ENCODE assay signal across 26 mouse cellular contexts in the genomic region with DNA sequence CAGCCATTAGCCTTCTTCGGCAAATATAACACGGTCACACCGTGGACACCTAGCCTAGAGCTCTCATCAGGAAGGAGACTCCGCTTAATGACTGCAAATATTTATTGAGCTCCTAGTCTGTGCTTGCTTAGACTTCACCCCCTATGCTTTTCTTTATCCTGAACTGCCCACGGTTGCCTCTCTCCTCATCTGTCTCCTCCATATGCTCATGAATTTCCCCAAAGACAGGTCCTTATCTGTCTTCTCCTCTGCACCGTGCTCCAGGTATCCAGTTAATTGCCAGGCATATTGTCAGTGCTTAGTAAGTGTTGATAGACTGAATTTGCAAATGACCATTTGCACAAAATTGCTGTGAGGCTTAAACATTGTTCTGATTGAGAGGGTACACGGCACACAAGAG. TPM values are rescaled to one million over a fixed set of nuclear protein-coding genes. Genes with fewer than 3 reads are reported as not detected.
DNase-seq lines count a peak whose midpoint lies in the region; TF ChIP-seq lines count a peak whose summit lies in the region.
"Had no signal": no experiment of that assay in that cellular context is flagged by ENCODE, and none has a peak within 500 bp of the region (broad histone marks: within the 10 kb centered on the region; RNA-seq: fewer than 3 reads in every experiment).

No protein-coding gene starts in this region.

- DNase-seq in layer of hippocampus, adult 2 months (ENCODE audit: low spot score in 2 of 2) = no peak
- no peak for DNase-seq in layer of hippocampus, adult 9-10 months (ENCODE audit: low spot score)
- peak; percentile 66 for DNase-seq in brain, adult 2 months (ENCODE audit: low read depth, low spot score)
- no peak for DNase-seq in forebrain, embryonic 10.5 days (ENCODE audit: extremely low spot score, low spot score)
- DNase-seq: adrenal gland, adult 2 months; adrenal gland, postnatal 10 days; adrenal gland, postnatal 25 days; cerebellum, adult 11-12 months; cerebellum, adult 2 months; cerebellum, adult 9-10 months; cerebellum, postnatal 10 days; cerebellum, postnatal 25 days; embryo, embryonic 11 days; forebrain, postnatal 0 days had no signal

- H3K27me3 ChIP-seq in forebrain, embryonic 10.5 days (ENCODE audit: poor library complexity, severe bottlenecking) = peaks cover 21% of the 10 kb centered on the region; the same call in 1 of the 2 replicates
- H3K27me3 ChIP-seq: forebrain, embryonic 13.5 days; forebrain, embryonic 15.5 days had no signal

- WGBS in forebrain, embryonic 10.5 days = 95% methylated on average over 7 of the region's 7 CpGs

- TF ChIP-seq CTCF in layer of hippocampus, adult 2 months (conservative IDR thresholded peaks at IDR 0.05) = no peak
- TF ChIP-seq CTCF in cortical plate, adult 2 months (IDR thresholded peaks at IDR 0.05; ENCODE audit: extremely low read depth, insufficient read depth, low read length) = no peak

- TF ChIP-seq POLR2A in cortical plate, adult 2 months (IDR thresholded peaks at IDR 0.05; ENCODE audit: extremely low read depth, insufficient read depth, low read length) = no peak

- H3K36me3 ChIP-seq in forebrain, embryonic 10.5 days (replicated peaks) = no peaks in the 10 kb centered on the region
- H3K36me3 ChIP-seq: embryonic facial prominence, embryonic 13.5 days; embryonic facial prominence, embryonic 15.5 days; forebrain, embryonic 15.5 days had no signal

- peak overlapping the region; percentile 21; the same call in 1 of the 2 replicates for H3K27ac ChIP-seq in layer of hippocampus, adult 2 months
- H3K27ac ChIP-seq in cortical plate, adult 2 months (ENCODE audit: insufficient read depth, low read length) = 0 out of 2 replicates have a peak overlapping the region, but pooled peaks have one; percentile 5
- no peak overlapping the region for H3K27ac ChIP-seq in forebrain, embryonic 10.5 days
- H3K27ac ChIP-seq: embryonic facial prominence, embryonic 13.5 days; embryonic facial prominence, embryonic 15.5 days; forebrain, embryonic 13.5 days; forebrain, embryonic 15.5 days had no signal

- no peaks in the 10 kb centered on the region for H3K9me3 ChIP-seq in forebrain, embryonic 10.5 days
- H3K9me3 ChIP-seq: embryonic facial prominence, embryonic 13.5 days; embryonic facial prominence, embryonic 15.5 days; forebrain, embryonic 13.5 days; forebrain, embryonic 15.5 days had no signal

- H3K4me1 ChIP-seq in cortical plate, adult 2 months (ENCODE audit: control insufficient read depth, insufficient read depth, low read length) = peaks cover 14% of the 10 kb centered on the region
- H3K4me1 ChIP-seq in forebrain, embryonic 10.5 days = peaks cover 12% of the 10 kb centered on the region

- H3K4me3 ChIP-seq in layer of hippocampus, adult 2 months = no peak overlapping the region
- H3K4me3 ChIP-seq in cortical plate, adult 2 months (ENCODE audit: insufficient read depth, low read length) = no peak overlapping the region
- no peak overlapping the region for H3K4me3 ChIP-seq in forebrain, embryonic 10.5 days
- H3K4me3 ChIP-seq: embryonic facial prominence, embryonic 13.5 days; embryonic facial prominence, embryonic 15.5 days; erythroblast, embryonic 14.5 days; forebrain, embryonic 13.5 days; forebrain, embryonic 15.5 days had no signal

RNA-seq across cellular contexts. Expression of a gene that starts 23.5 kb away (rescaled TPM):
- total RNA-seq in layer of hippocampus, adult 2 months (2021) = 100 to 1,000 TPM; 279 to 289 TPM
- polyA plus RNA-seq in cortical plate, adult 2 months (2012; rRNA removed) = 314 and 333 TPM in 2 replicates
- 15.6 and 16.0 TPM in 2 replicates for polyA plus RNA-seq in forebrain, embryonic 10.5 days (2016; fragmentation: Nextera tagmentation; extraction: Ambion mirVana)
- total RNA-seq: MEL had no signal

RNA-seq across cellular contexts. Expression of a gene that starts 32.7 kb away (rescaled TPM):
- total RNA-seq in layer of hippocampus, adult 2 months (2021) = under 1 TPM; 0.38 to 0.54 TPM
- polyA plus RNA-seq in cortical plate, adult 2 months (2012; rRNA removed) = 0.08 TPM in 1 of 2 replicates, not detected in the other
- polyA plus RNA-seq in forebrain, embryonic 10.5 days (2016; fragmentation: Nextera tagmentation; extraction: Ambion mirVana) = not detected in 2 replicates
- total RNA-seq: adrenal gland, adult 2 months; adrenal gland, postnatal 10 days; adrenal gland, postnatal 25 days; adrenal gland, postnatal 4 days; ES-E14; forebrain, postnatal 0 days; MEL had no signal
- polyA plus RNA-seq: adrenal gland, adult 2 months; C2C12; embryonic facial prominence, embryonic 11.5 days; embryonic facial prominence, embryonic 13.5 days; erythroblast, embryonic 14.5 days; forebrain, embryonic 11.5 days; forebrain, embryonic 13.5 days; forebrain, embryonic 15.5 days; forebrain, postnatal 0 days had no signal

Comparison
In these comparisons a context has a peak if more than half of its experiments do, and no peak if none do; other contexts are left out.
1. RNA of a gene that starts 23.5 kb away (polyA plus RNA-seq): 314 to 333 TPM in cortical plate, adult 2 months; 15.6 to 16.0 TPM in forebrain, embryonic 10.5 days; every median in the first group is over 10 times any median in the second.